Mouse (Mus musculus): ENCODE data around the gene Fam81a. TPM values are rescaled to one million over a fixed set of nuclear protein-coding genes. Genes with fewer than 3 reads are reported as not detected.
A peak's percentile ranks its signal among the peaks of the same experiment; 100 is the strongest.

The Fam81a gene
- polyA plus RNA-seq, 1 experiment = 0.90 TPM

- no peaks in the 10 kb centered on the region for H3K27me3 ChIP-seq (ENCODE audit: control insufficient read depth, insufficient read depth, insufficient read length)
- H3ac ChIP-seq (ENCODE audit: control insufficient read depth, insufficient read length, low read depth) = no peak overlapping the region
- TF ChIP-seq MYOG (IDR thresholded peaks at IDR 0.05; ENCODE audit: control insufficient read depth, extremely low read depth, insufficient read length) (no peak), USF1 (IDR thresholded peaks at IDR 0.05; ENCODE audit: low read depth) (no peak)
- H3K36me3 ChIP-seq (ENCODE audit: control insufficient read depth, insufficient read depth) = no peaks in the 10 kb centered on the region
- H3K79me3 ChIP-seq (ENCODE audit: low read depth) = no peaks in the 10 kb centered on the region
- H3K79me2 ChIP-seq (ENCODE audit: control insufficient read depth, insufficient read depth) = no peaks in the 10 kb centered on the region
- no peak overlapping the region for H3K4me3 ChIP-seq (ENCODE audit: insufficient read depth, poor library complexity, severe bottlenecking)
Measured at GRCm38 (mm10) chr9:70052730-70053129, 89.6 kb downstream of the Fam81a start.

DNA sequence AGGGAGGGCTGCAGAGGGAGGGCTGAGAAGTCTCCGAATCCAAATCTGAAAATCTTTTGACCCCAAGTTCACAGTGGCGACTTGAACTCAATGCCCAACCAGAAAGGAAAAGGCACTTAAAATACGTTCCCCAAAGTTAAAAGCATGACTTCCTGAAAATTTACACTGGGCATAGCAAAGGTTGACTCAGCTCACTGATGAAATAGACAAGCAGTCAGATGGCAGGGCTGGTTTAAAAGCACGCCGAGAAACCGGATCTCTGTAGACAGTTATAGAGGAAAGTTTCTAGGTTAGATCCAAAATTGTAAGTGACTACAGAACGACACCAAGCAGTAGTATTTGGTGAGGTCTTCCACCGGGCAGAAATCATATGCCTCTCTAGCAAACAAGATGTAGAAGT is 92.5 kb downstream of the Fam81a start:
- H3K4me3 ChIP-seq (ENCODE audit: insufficient read depth, poor library complexity, severe bottlenecking) = no peak overlapping the region
- no peaks in the 10 kb centered on the region for H3K79me2 ChIP-seq (ENCODE audit: control insufficient read depth, insufficient read depth)
- H3ac ChIP-seq (ENCODE audit: control insufficient read depth, insufficient read length, low read depth) = no peak overlapping the region
- H3K36me3 ChIP-seq (ENCODE audit: control insufficient read depth, insufficient read depth) = no peaks in the 10 kb centered on the region
- H3K27me3 ChIP-seq (ENCODE audit: control insufficient read depth, insufficient read depth, insufficient read length) = no peaks in the 10 kb centered on the region
- TF ChIP-seq FOSL1 (IDR thresholded peaks at IDR 0.05; ENCODE audit: insufficient read depth, low read length, poor library complexity, severe bottlenecking) (no peak), CEBPB (IDR thresholded peaks at IDR 0.05; ENCODE audit: low read depth) (peak; percentile 52), MAX (IDR thresholded peaks at IDR 0.05) (no peak), MYOD1 (IDR thresholded peaks at IDR 0.05; ENCODE audit: control insufficient read depth, insufficient read length, low read depth) (no peak), CTCF (IDR thresholded peaks at IDR 0.05; ENCODE audit: control insufficient read depth, insufficient read depth, insufficient read length) (no peak), MYOG (IDR thresholded peaks at IDR 0.05; ENCODE audit: control insufficient read depth, extremely low read depth, insufficient read length) (no peak)
- no peaks in the 10 kb centered on the region for H3K79me3 ChIP-seq (ENCODE audit: low read depth)

GRCm38 (mm10) chr9:70049416-70049783 is 93.0 kb downstream of the Fam81a start:
- TF ChIP-seq USF1 (IDR thresholded peaks at IDR 0.05; ENCODE audit: low read depth) (no peak), MYOD1 (IDR thresholded peaks at IDR 0.05; ENCODE audit: control insufficient read depth, insufficient read length, low read depth) (no peak), CTCF (IDR thresholded peaks at IDR 0.05; ENCODE audit: control insufficient read depth, insufficient read depth, insufficient read length) (no peak), CEBPB (IDR thresholded peaks at IDR 0.05; ENCODE audit: low read depth) (no peak), MAX (IDR thresholded peaks at IDR 0.05) (no peak), FOSL1 (IDR thresholded peaks at IDR 0.05; ENCODE audit: insufficient read depth, low read length, poor library complexity, severe bottlenecking) (no peak), MYOG (IDR thresholded peaks at IDR 0.05; ENCODE audit: control insufficient read depth, extremely low read depth, insufficient read length) (no peak)
- Histone ChIP-seq H3K4me3 (ENCODE audit: insufficient read depth, poor library complexity, severe bottlenecking) (no peak overlapping the region), H3K36me3 (ENCODE audit: control insufficient read depth, insufficient read depth) (no peaks in the 10 kb centered on the region), H3ac (ENCODE audit: control insufficient read depth, insufficient read length, low read depth) (no peak overlapping the region), H3K79me3 (ENCODE audit: low read depth) (no peaks in the 10 kb centered on the region), H3K27me3 (ENCODE audit: control insufficient read depth, insufficient read depth, insufficient read length) (no peaks in the 10 kb centered on the region), H3K79me2 (ENCODE audit: control insufficient read depth, insufficient read depth) (no peaks in the 10 kb centered on the region)

GRCm38 (mm10) chr9:70048751-70049415 is 93.5 kb downstream of the Fam81a start:
- TF ChIP-seq USF1 (IDR thresholded peaks at IDR 0.05; ENCODE audit: low read depth) (no peak), MYOD1 (IDR thresholded peaks at IDR 0.05; ENCODE audit: control insufficient read depth, insufficient read length, low read depth) (no peak), FOSL1 (IDR thresholded peaks at IDR 0.05; ENCODE audit: insufficient read depth, low read length, poor library complexity, severe bottlenecking) (no peak), MYOG (IDR thresholded peaks at IDR 0.05; ENCODE audit: control insufficient read depth, extremely low read depth, insufficient read length) (no peak), MAX (IDR thresholded peaks at IDR 0.05) (no peak), CEBPB (IDR thresholded peaks at IDR 0.05; ENCODE audit: low read depth) (no peak), CTCF (IDR thresholded peaks at IDR 0.05; ENCODE audit: control insufficient read depth, insufficient read depth, insufficient read length) (no peak)
- Histone ChIP-seq H3K79me3 (ENCODE audit: low read depth) (no peaks in the 10 kb centered on the region), H3K4me3 (ENCODE audit: insufficient read depth, poor library complexity, severe bottlenecking) (no peak overlapping the region), H3K27me3 (ENCODE audit: control insufficient read depth, insufficient read depth, insufficient read length) (no peaks in the 10 kb centered on the region), H3ac (ENCODE audit: control insufficient read depth, insufficient read length, low read depth) (no peak overlapping the region), H3K36me3 (ENCODE audit: control insufficient read depth, insufficient read depth) (no peaks in the 10 kb centered on the region), H3K79me2 (ENCODE audit: control insufficient read depth, insufficient read depth) (no peaks in the 10 kb centered on the region)

DNA sequence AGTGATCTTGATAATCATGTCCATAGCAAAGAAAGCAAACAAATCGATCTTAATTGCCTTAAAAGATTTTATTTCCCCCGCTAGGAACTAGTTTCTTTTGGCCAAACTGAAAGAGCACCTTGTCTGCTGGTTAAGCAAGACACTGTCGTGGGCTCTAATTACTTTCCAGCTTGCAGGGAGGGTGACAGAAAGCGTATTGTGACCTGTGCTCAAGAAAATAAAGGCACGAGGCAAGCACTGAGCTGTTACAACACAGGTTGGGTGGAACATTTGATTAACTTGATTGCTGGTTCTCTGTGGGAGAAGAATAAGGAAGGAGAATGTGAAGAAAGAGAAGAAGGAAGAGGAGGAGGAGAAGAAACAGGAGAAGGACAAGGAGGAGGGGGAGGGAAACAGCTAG is 94.1 kb downstream of the Fam81a start:
- H3K27me3 ChIP-seq (ENCODE audit: control insufficient read depth, insufficient read depth, insufficient read length) = no peaks in the 10 kb centered on the region
- H3K4me3 ChIP-seq (ENCODE audit: insufficient read depth, poor library complexity, severe bottlenecking) = no peak overlapping the region
- no peaks in the 10 kb centered on the region for H3K36me3 ChIP-seq (ENCODE audit: control insufficient read depth, insufficient read depth)

GRCm38 (mm10) chr9:70047839-70048238 is 94.5 kb downstream of the Fam81a start:
- H3K27me3 ChIP-seq (ENCODE audit: control insufficient read depth, insufficient read depth, insufficient read length) = no peaks in the 10 kb centered on the region
- H3K36me3 ChIP-seq (ENCODE audit: control insufficient read depth, insufficient read depth) = no peaks in the 10 kb centered on the region
- H3ac ChIP-seq (ENCODE audit: control insufficient read depth, insufficient read length, low read depth) = no peak overlapping the region
- H3K4me3 ChIP-seq (ENCODE audit: insufficient read depth, poor library complexity, severe bottlenecking) = no peak overlapping the region
- no peaks in the 10 kb centered on the region for H3K79me2 ChIP-seq (ENCODE audit: control insufficient read depth, insufficient read depth)
- H3K79me3 ChIP-seq (ENCODE audit: low read depth) = no peaks in the 10 kb centered on the region
- TF ChIP-seq MYOG (IDR thresholded peaks at IDR 0.05; ENCODE audit: control insufficient read depth, extremely low read depth, insufficient read length) = no peak
- peak; percentile 53 for TF ChIP-seq MAX (IDR thresholded peaks at IDR 0.05)

More for the DNA sequence above, 94.1 kb downstream of the Fam81a start:
- H3ac ChIP-seq (ENCODE audit: control insufficient read depth, insufficient read length, low read depth) = no peak overlapping the region
- no peaks in the 10 kb centered on the region for H3K79me3 ChIP-seq (ENCODE audit: low read depth)
- H3K79me2 ChIP-seq (ENCODE audit: control insufficient read depth, insufficient read depth) = no peaks in the 10 kb centered on the region
- TF ChIP-seq CEBPB (IDR thresholded peaks at IDR 0.05; ENCODE audit: low read depth) (peak; percentile 37), MYOG (IDR thresholded peaks at IDR 0.05; ENCODE audit: control insufficient read depth, extremely low read depth, insufficient read length) (no peak)
